Mouse (Mus musculus) stomach, postnatal 0 days (tissue): Measurements from ENCODE around the gene Oasl2. TPM values are rescaled to one million over a fixed set of nuclear protein-coding genes. Genes with fewer than 3 reads are reported as not detected.

Experiments used
- ATAC-seq: fragments of 200-750 bp; cut with Nextera tagmentation; 2 replicates; pipeline ENCODE4 v1.8.0; 2017; ENCODE audit not compliant: low FRiP score, low TSS enrichment
- DNase-seq: peaks from one replicate; pipeline ENCODE4 v3.0.0-alpha.2; 2016; ENCODE audit warnings: low spot score
- H3K27ac ChIP-seq: fragments of 300-500 bp; sonication (generic); replicated peaks from 2 replicates; pipeline ENCODE4 v1.5.1; 2014; ENCODE audit warnings: mild to moderate bottlenecking, control low read depth
- H3K27me3 ChIP-seq: fragments of 300-500 bp; sonication (generic); 2 replicates; pipeline ENCODE4 v1.6.1; 2014; ENCODE audit warnings: low read length; ENCODE audit not compliant: control insufficient read depth, insufficient read depth
- H3K36me3 ChIP-seq: fragments of 300-500 bp; sonication (generic); 2 replicates; pipeline ENCODE4 v1.6.1; 2014; ENCODE audit warnings: low read length, mixed read lengths; ENCODE audit not compliant: control insufficient read depth, insufficient read depth
- H3K4me1 ChIP-seq: fragments of 300-500 bp; sonication (generic); replicated peaks from 2 replicates; pipeline ENCODE4 v1.6.1; 2014; ENCODE audit warnings: antibody characterized with exemption; ENCODE audit not compliant: control insufficient read depth, insufficient read depth
- H3K4me2 ChIP-seq: fragments of 300-500 bp; sonication (generic); replicated peaks from 2 replicates; pipeline ENCODE4 v1.6.1; 2014; ENCODE audit warnings: low read depth, mild to moderate bottlenecking, control low read depth, moderate library complexity
- H3K4me3 ChIP-seq: fragments of 300-500 bp; sonication (generic); 2 replicates; pipeline ENCODE4 v1.5.1; 2014; ENCODE audit warnings: low read depth, low read length, control low read depth
- H3K9ac ChIP-seq: fragments of 300-500 bp; sonication (generic); 2 replicates; pipeline ENCODE4 v1.6.1; 2014; ENCODE audit warnings: mild to moderate bottlenecking, low read length, control low read depth, mixed read lengths
- H3K9me3 ChIP-seq: fragments of 300-500 bp; sonication (generic); 2 replicates; pipeline ENCODE4 v1.6.1; 2016; ENCODE audit warnings: low read length; ENCODE audit not compliant: control insufficient read depth
- CTCF ChIP-seq: IDR thresholded peaks from 2 replicates; pipeline ENCODE4 v1.5.1; 2016; ENCODE audit warnings: antibody characterized with exemption, low read depth, mild to moderate bottlenecking, moderate library complexity
- EP300 ChIP-seq: optimal IDR thresholded peaks from 2 replicates; pipeline ENCODE3; 2016; ENCODE audit warnings: antibody characterized with exemption
- whole genome bisulfite sequencing: fragments of 180-500 bp; shearing (Covaris S2); extraction: QIAGEN DNeasy Blood & Tissue Kit; methylation state at CpG from one replicate; pipeline ENCODE4 v1.1.7; 2014; 5-methylcytosine and 5-hydroxymethylcytosine counted together
- microRNA-seq: library from miRNA; unstranded; fragments of <30 nt; microRNA quantifications from one replicate; pipeline ENCODE4, GENCODE M21; 2016
- polyA plus RNA-seq: library from polyadenylated mRNA; unstranded; fragments of >200 nt; fragmentation: Nextera tagmentation; extraction: Ambion mirVana; gene quantifications from 2 replicates; pipeline ENCODE4 v1.2.1, GENCODE M21; 2015

The Oasl2 gene
- polyA plus RNA-seq, 1 experiment from 2014 or later = 22.3 TPM

- no peaks in the 10 kb centered on the region for H3K27me3 ChIP-seq
- H3K4me3 ChIP-seq = no peak overlapping the region
- 87% methylated on average over 5 of the region's 5 CpGs for WGBS
- no peaks in the 10 kb centered on the region for H3K36me3 ChIP-seq
- no peak for ATAC-seq
- TF ChIP-seq EP300 = no peak
- no peak for TF ChIP-seq CTCF
- no peaks in the 10 kb centered on the region for H3K4me1 ChIP-seq
- no peak for DNase-seq
- H3K9me3 ChIP-seq = no peaks in the 10 kb centered on the region
- no peak overlapping the region for H3K4me2 ChIP-seq
- no peak overlapping the region for H3K9ac ChIP-seq
- no peak overlapping the region for H3K27ac ChIP-seq
Observed at GRCm38 (mm10) chr5:114958069-114958468, 61.3 kb downstream of the Oasl2 start.

Small RNA genes lying within 50 kb of the gene (microRNA-seq; reads per million reads assigned to microRNA genes)
- gene Mir6240 = 9.0 reads per million, percentile 14 among the genes with 10 or more reads in this experiment

Other genes with a start within 250 kb of the Oasl2 start
- gene Trpv4, start 238.5 kb upstream of the Oasl2 start, polyA plus RNA-seq = 2.1 and 2.8 TPM in 2 replicates
- gene Gltp, start 206.0 kb upstream of the Oasl2 start, polyA plus RNA-seq = 482 and 496 TPM in 2 replicates
- gene Tchp, start 189.2 kb upstream of the Oasl2 start, polyA plus RNA-seq = 4.6 and 5.8 TPM in 2 replicates
- gene Ankrd13a, start 122.3 kb upstream of the Oasl2 start, polyA plus RNA-seq = 36.4 and 41.7 TPM in 2 replicates
- 14.2 and 16.1 TPM in 2 replicates for gene Git2, start 121.4 kb upstream of the Oasl2 start, polyA plus RNA-seq
- 110 and 118 TPM in 2 replicates for gene 1500011B03Rik, start 73.5 kb upstream of the Oasl2 start, polyA plus RNA-seq
- gene 4930519G04Rik, start 43.3 kb upstream of the Oasl2 start, polyA plus RNA-seq = 0.05 TPM in 1 of 2 replicates, not detected in the other
- gene Gm9936, start 38.3 kb upstream of the Oasl2 start, polyA plus RNA-seq = 0.06 and 0.15 TPM in 2 replicates
- gene Oasl1, start 26.3 kb downstream of the Oasl2 start, polyA plus RNA-seq = 14.1 and 14.6 TPM in 2 replicates
- gene 2210016L21Rik, start 45.2 kb downstream of the Oasl2 start, polyA plus RNA-seq = 39.2 and 49.8 TPM in 2 replicates
- 5.4 and 5.7 TPM in 2 replicates for gene Hnf1a, start 74.2 kb downstream of the Oasl2 start, polyA plus RNA-seq
- 25.2 and 39.8 TPM in 2 replicates for gene Sppl3, start 114.2 kb downstream of the Oasl2 start, polyA plus RNA-seq
- gene Gm10401, start 201.4 kb downstream of the Oasl2 start, polyA plus RNA-seq = 17.9 and 22.2 TPM in 2 replicates
- gene Acads, start 222.4 kb downstream of the Oasl2 start, polyA plus RNA-seq = 70.6 and 73.8 TPM in 2 replicates
- 12.7 and 12.9 TPM in 2 replicates for gene Unc119b, start 238.0 kb downstream of the Oasl2 start, polyA plus RNA-seq